Mouse (Mus musculus) ES-E14 (cell line): Measurements from ENCODE around the gene Pdcd10.

Experiments used
- CHD2 ChIP-seq: IDR thresholded peaks from 2 replicates; pipeline ENCODE4 v1.6.1; 2014; ENCODE audit warnings: mild to moderate bottlenecking, low read depth, low read length, inconsistent platforms
- HCFC1 ChIP-seq: IDR thresholded peaks from 2 replicates; pipeline ENCODE4 v1.6.1; 2012; ENCODE audit warnings: low read length, inconsistent platforms, borderline replicate concordance; ENCODE audit not compliant: insufficient read depth
- MAFK ChIP-seq: IDR thresholded peaks from 2 replicates; pipeline ENCODE4 v1.6.1; 2014; ENCODE audit warnings: mild to moderate bottlenecking, low read depth, low read length, inconsistent platforms; ENCODE audit not compliant: insufficient read depth
- ZNF384 ChIP-seq: IDR thresholded peaks from 2 replicates; pipeline ENCODE4 v1.6.1; 2012; ENCODE audit warnings: low read depth, low read length, inconsistent platforms

GRCm38 (mm10) chr3:75517631-75518250, 38.9 kb downstream of the Pdcd10 start:
- TF ChIP-seq HCFC1 (no peak), MAFK (no peak), ZNF384 (no peak), CHD2 (no peak)
